Mouse (Mus musculus) right cerebral cortex, postnatal 4 days (tissue): ENCODE measurements around the gene Gm5788.
"Not testable (repeated sequence)": the region's sequence is repeated elsewhere in the genome, so short reads cannot be mapped to it uniquely, and the experiment has no call there.

ENCODE experiments used
- DNase-seq: peaks from one replicate; pipeline ENCODE4 v3.0.0-alpha.2; 2022

The Gm5788 gene

DNA sequence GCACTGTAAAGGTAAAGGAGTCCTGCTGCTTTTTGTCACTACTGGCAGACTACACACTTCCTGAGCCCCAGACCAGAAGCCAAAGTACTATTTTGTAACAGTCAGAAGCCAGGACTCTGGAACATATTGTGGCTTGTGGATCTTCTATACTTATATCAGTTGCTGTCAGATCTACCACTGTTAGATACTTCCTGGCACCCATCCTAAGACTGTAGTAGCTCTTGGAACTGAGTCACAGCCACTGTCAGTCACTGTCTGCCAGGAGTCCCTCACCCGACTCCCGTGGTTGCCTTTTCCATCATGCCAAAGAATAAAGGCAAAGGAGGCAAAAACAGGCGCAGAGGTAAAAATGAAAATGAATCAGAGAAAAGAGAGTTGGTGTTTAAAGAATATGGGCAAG, at the start of gene Gm5788:
Gene Gm5788 (plus strand): TSS at position 301 of the 400 bp plus-strand sequence.
- DNase-seq = not testable (repeated sequence)

DNA sequence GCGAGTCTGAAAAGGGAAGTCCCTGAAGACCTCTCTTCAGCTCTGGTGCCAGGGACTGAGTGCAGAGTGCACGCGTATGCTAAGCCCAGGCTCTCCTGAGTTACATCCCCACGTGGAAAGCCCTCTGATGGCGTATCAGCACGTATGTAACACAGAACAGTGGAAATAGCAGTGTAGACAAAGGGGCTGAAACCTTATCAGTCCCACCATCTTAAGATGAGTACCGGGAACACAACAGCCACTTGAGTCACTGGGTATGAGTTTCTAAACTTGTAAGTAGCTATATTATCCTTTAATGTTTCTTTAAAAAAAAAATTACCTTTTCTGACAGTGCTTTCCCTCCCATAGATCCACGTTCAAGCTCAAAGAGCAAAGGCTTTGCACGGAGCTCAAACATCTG, 45.1 kb upstream of the Gm5788 start:
- DNase-seq = no peak

DNA sequence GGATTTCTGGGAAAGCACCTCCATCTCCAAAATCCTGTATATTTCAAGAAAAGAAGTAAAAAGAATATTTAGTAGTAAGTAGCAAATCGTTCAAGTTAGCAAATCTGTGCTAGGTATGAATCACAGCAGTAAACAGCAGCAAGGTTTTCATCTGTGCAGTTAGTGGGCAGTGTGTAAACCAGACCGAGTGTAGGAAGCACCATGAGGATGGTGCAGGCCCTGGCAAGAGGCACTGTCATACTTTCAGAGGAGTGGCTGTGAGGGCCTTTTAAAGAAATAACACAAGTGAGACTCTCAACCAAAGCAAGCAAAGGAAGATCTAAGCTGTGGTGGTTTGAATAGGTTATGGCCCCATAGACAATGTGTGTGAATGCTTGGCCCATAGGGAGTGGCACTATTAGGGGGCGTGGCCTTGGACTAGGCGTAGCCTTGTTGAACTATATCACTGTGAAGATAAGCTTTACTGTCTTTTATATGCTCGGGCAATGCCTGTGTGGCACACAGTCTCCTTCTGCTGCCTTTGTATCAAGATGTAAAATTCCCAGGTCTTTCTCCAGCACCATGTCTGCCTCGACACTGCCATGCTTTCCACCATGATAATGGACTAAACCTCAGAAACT, 29.7 kb upstream of the Gm5788 start:
- DNase-seq = no peak

DNA sequence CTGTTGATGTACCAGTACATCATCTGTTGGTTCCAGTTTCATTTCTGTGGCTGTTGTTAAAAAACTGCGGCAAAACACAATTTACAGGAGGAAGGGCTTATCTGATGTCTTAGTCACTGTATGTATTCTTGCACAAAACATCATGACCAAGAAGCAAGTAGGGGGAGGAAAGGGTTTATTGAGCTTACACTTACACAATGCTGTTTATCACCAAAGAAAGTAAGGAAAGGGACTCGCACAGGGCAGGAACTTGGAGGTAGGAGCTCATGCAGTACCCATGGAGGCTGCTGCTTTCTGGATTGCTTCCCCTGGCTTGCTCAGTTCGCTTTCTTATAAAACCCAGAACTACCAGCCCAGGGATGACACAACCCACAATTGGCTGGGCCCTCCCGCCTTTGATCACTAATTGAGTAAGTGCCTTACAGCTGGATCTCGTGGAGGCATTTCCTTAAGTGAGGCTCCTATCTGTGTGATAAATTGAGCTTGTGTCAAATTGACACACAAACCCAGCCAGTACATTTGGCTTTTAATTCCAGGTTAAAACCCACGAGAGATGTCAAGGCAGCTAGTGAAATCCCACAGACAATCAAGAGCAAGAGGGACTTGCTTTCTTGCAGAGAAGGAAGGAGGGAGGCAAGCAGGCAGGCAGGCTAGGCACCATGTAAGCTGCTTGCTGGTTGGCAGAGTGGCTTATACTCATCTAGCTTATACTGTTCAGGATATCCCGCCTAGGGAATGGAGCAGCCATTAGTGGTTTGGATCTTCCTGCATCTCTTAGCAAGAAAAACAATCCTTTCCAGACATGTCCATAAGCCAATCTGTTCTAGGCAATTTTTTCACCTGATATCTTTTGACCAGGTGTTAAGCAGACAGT, 24.0 kb upstream of the Gm5788 start:
- DNase-seq = no peak

DNA sequence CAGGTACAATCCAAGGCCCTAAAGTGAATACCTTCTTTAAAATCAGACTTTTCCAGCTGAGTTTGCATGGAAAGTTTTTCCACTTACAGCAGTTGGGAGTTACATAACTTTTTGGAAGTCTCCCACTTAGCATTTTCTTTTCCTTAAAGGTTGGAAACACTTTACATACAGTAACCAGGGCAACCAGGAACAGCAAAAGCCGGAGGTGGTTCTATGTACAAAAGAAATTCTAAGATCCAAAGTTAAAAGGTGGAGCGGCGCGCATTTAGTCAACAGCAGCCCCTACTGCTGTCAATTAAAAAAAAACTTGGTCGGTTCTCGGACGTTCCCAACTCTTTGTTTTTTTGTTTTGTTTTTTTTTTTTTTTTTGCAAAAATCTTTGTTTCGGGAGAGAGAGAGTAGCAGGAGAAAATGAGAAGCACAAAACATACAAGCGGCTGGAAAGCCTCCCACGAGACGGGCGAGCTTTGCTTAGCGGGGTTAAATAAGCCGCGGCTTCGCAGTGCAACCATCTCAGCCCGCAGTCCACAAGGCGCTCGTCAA, 23.0 kb upstream of the Gm5788 start:
- DNase-seq = no peak

DNA sequence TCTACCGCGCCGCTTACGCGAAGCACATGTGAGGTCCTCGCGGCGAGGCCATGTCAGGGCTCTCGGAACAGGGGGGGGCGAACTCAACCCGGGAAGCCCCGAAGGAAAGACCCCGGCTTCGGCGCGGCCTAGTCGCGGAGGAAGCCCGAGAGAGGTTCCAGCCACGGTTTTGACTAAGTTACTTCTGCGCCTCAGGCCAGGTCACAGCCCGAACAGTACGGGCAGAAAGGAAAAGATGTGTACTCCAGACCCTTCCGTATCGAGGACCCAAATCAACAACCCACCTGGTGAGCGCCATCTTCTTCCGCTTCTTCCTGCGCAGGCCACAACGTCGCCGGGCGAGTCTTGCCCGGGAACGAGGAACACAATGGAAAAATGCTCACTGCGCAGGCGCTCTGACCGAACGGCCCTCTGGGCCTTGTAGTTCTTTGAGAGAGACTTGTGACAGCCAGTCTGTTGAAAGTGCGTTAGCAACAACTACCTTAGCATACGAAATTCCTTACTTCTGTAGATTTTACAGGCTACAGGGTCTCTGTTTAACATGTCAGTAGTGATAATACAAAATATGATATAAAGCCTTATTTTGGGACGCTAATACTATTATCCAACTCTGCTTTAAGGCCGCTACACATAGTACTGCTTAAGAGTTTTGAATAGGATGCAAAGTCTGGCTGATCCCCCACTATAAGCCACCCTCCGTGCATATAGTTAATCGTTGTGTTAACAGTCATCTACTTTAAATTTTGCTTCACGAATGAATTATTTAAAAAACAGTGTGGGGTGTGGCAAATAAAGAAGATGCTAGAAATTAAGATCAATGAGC, 22.3 kb upstream of the Gm5788 start, which contains the start of gene Snw1:
Gene Snw1 (minus strand): TSS at position 311 of the 823 bp plus-strand sequence.
- peak; percentile 92 for DNase-seq

DNA sequence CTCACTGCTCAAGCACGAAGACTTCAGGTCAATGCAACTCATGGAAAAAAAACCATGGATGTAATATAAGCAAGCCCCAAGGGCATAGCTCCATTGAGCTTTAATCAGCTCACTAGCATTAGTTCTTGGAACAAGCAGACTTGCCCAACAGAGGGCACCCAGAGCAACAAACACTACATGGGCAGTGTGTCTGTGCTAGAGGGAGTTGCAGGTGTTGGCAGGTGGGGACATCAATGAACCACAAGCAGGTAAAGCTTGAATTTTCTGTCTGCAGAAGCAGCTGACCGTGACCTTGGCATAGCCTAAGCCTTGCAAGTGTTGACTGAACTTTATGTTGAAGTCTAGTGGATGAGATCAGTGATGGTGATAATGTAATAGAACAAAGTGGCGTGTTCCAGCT, 19.8 kb upstream of the Gm5788 start:
- DNase-seq = no peak

DNA sequence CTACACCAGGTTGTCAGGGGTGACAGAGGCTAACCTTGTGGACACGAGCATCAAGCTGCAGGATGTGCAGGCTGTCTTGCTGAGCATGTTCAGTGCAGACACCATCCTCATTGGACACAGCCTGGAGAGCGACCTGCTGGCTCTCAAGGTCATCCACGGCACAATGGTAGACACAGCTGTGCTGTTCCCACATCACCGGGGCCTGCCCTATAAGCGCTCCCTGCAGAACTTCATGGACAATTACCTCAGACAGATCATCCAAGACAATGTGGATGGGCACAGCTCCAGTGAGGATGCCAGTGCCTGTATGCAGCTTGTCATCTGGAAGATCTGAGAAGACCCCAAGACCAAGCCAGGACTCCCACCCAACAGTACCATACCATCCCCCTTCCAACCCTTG, 12.0 kb upstream of the Gm5788 start:
- not testable (repeated sequence) for DNase-seq

DNA sequence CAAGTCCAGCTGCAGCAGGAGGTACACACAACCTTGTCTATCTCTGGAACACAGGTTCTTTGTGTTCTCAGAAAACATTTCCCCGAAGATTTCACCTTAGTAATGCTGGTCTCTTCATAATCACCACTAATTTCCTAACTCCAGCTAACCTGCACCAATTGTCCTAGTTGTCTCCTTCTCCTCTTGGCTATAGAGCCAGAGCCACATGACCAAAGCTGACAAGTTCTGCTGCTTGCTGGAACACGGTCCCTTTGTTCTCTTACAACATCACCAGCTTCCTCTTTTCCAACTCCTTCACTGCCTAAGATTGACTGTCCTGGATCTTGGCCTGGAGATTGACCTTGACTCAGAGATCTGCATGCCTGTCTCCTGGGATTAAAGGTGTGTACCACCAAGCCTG, 5.8 kb upstream of the Gm5788 start:
- not testable (repeated sequence) for DNase-seq

DNA sequence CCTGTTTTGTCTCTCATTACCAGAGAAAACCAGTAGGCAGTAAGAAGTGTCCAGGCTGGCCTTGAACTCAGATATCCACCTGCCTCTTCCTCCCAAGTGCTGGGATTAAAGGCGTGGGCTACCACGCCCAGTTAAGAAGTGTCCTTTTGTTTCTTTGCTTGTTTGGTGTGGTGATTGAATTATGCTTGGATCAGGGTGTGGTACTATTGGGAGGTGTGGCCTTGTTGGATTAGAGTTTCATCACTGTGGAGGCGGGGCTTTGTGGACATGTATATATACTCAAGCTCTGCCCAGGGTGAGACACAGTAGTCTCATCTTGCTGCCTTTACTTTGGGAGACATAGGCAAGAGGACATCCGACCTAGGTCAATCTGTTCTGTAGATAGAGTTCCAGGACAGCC, 19.5 kb downstream of the Gm5788 start, which contains the start of gene Gm8300:
Gene Gm8300 (plus strand): TSS at position 301 of the 400 bp plus-strand sequence.
- DNase-seq = not testable (repeated sequence)

DNA sequence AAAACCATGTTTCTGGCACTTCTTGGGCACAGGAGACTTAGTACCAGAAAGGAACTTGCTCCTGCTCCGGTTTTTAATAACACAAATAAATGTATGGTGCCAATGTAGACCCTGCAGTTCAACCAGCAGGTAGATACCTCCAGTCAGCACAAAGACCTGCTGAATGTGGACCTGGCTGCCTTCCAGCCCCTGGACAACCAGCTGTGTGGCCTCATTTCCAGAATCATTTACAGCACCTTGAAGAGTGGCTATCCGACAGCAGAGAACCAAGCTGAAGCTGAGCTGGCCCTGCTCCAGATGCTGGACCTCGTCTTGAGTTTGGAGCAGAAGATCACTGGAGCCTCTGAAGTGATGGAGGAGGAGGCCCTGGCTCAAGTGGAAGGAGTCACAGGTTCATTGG, 25.1 kb downstream of the Gm5788 start:
- DNase-seq = peak; percentile 2

DNA sequence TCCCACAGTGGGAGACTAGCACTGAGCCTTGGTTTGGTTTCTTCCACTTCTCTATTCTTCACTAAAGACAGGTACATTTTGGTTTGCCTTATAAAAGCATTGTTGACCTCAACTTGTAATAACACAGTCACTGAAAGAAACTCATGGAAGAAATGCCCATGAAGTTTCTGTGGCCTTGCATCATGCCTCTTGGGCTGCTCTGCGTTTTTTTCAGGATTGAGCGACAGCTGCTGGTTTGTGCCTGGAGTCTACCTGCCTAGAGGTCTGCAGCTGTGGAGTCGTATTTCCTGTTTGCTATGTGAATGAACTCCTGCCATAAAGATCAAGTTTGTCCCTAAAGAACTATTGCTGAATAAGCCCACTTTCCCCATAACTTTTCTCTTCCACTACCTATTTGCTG, 49.4 kb downstream of the Gm5788 start:
- no peak for DNase-seq
